Mouse (Mus musculus): Measurements from ENCODE around the gene Fahd1.

The Fahd1 gene

DNA sequence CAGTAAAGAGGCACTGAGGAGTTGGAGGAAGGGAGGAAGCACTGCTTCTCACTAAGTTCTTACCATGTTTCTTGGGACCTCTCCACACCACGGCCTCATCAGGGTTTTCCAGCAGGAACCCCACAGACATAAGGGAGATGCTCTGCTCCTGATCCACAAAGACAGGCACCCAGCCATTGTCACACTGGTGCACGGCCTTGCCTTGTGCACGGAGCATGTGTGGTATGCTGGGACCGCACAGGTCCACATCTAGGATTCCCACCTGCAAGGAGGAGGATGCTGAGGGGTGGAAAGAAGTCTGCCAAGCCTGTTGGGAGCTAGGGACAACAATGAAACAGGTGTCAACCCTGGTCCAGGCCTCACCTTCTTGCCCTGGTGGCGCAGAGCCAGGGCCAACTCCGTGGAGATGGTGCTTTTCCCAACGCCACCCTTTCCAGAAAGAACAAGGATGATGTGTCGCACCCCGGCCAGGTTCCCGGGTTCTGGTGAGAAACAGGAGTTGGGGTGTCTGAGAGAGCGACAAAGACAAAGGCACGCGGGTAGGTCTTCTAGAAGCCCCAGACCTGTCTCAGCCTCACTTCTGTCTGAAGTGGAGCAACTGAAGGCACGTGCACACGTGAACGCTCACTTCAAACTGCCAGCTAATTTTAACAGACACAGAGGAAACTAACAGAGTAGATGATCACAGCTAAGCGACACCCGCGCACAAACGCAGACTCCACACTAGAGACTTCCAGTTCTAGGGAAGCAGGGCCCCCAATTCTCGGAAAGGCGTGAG lies 35.4 kb upstream of the Fahd1 start:
- DNase-seq (ENCODE audit: low read depth, low spot score): no peak

- DNase-seq (ENCODE audit: low read depth, low spot score): no peak
These were observed 34.2 kb upstream of the Fahd1 start for GRCm38 (mm10) chr17:24884391-24884790.

DNA sequence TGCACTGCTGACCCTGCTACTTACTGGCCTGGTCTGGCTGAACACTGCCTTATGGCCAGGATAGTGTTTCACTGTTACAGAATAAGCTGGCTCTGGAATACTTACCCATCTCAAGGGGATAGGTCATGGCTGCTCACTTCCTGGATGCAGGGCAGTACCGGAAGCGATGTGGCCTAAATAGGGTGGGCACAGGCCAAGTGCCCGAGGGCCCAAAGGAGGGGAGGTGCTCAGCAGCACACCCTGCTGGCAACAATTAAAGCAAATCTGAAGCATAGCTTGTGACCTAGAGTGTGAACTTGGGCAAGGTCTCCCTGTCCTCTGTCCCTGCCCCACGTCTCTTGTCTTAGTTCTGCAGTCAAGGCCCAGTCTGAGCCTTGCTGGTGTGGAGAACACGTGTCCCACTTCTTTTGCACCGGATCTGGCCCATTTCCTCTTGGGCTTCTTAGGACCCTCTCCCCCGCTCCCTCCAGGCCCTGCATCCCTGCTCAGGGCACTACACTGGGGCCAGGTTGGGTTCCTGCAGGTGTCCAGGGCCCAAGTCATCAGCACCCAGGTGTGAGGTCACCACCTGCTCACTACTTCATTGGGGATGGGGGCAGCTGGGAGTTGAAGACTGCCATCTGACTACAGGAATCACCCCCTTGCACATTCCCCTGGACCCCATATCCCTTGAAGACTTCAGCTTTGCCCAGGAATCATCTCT lies 31.7 kb upstream of the Fahd1 start:
- peak; percentile 59 for DNase-seq (ENCODE audit: low read depth, low spot score)

GRCm38 (mm10) chr17:24878531-24878930 lies 28.4 kb upstream of the Fahd1 start:
- DNase-seq (ENCODE audit: low read depth, low spot score): no peak

DNA sequence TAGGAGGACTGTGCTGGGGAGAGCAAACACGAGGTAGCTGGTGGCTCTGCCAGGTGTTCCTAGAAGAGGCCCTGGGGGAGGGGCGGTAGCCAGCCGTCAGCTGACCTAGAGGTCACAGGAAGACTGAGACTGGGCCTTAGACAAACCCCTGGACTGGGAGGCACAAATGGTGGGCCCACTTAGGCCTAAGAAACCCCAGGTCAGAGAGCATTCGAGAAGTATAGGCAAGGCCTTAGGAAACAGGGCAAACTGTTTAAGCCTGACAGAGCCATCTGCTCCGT lies 27.9 kb upstream of the Fahd1 start:
- DNase-seq (ENCODE audit: low read depth, low spot score): no peak

- no peak for DNase-seq (ENCODE audit: low read depth, low spot score)
These were observed 27.4 kb upstream of the Fahd1 start for GRCm38 (mm10) chr17:24877336-24878116.

- DNase-seq (ENCODE audit: low read depth, low spot score): no peak
These were observed 24.8 kb upstream of the Fahd1 start for GRCm38 (mm10) chr17:24874989-24875388.

- no peak for DNase-seq (ENCODE audit: low read depth, low spot score)
These were observed 24.2 kb upstream of the Fahd1 start for GRCm38 (mm10) chr17:24874405-24874745.

DNA sequence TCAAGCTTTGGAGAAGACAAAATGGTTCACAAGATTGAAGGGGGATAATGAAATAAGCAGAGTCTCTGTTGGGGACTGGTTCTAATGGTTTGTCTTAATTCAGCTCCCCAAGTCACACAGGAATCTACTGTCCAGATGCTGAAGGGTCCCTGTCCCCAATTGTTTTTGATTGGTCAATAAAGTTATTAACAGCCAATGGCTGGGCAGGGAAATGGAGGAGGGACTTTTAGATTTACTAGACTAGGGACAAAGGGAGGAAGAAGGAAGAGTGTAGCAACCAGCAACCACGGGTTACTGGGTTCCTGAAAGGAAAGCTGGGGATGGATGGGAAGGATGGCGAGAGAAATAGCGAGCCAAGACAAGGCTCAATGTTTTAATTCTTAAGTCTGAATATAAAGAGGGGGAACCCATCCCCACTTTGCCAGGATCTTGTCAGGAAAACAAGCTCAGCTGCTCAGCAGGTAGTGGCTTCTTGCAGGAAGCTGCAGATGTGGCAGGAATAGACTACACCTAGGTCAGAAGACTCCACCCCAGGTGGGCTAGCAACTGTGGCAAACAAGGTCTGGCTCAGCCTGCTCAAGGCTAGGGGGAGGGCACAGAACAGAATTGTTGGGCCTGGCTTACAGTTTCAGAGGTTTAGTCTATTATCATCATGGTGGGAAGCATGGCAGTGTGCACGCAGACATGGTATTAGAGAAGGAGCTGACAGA lies 23.7 kb upstream of the Fahd1 start:
- no peak for DNase-seq (ENCODE audit: low read depth, low spot score)

- no peak for DNase-seq (ENCODE audit: low read depth, low spot score)
These were observed 17.8 kb upstream of the Fahd1 start for GRCm38 (mm10) chr17:24867914-24868313.

DNA sequence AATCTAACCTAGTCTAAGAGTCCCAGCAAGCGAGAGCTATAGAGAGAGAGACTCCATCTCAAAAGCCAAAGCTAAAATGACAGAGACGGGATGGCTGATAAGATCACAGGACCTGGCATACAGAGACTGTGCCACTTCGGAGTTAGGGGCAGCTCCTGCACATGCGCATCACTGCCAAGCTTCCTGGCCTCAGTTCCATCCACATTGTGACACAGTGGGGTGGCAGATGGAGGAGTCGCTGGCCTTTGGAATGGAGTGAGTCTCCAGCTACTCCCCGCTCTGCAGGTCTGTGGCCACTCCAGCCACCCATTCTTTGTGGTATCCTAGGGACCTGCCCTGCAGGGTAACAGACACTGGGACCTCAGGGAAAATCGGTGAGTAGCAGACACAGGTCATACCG lies 15.6 kb upstream of the Fahd1 start, which contains the start of gene Igfals:
Gene Igfals (plus strand): TSS at position 222 of the 400 bp plus-strand sequence.
- DNase-seq (ENCODE audit: low read depth, low spot score): no peak

- DNase-seq (ENCODE audit: low read depth, low spot score): no peak
These were observed 11.6 kb upstream of the Fahd1 start for GRCm38 (mm10) chr17:24861785-24862184.

- no peak for DNase-seq (ENCODE audit: low read depth, low spot score)
These were observed 9.9 kb upstream of the Fahd1 start for GRCm38 (mm10) chr17:24860076-24860475.

DNA sequence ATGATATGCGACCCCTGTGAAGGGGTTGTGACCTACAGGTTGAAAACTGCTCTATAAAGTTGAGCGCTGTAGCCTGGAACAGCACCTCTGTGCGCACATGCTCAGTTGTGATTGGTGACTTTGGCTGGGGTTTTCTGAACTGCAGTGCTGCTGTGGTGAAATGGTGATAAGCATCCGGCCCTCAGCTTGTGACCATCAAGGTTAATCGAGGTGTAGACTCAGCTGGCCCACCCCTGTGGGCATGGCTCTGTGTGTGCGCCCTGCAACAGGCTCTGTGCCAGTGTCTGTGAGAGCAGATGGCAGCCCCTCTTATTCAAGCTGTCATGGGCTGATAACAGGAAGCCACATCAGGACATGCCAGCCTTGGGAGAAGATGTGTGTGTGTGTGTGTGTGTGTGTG lies 8.8 kb upstream of the Fahd1 start:
- no peak for DNase-seq (ENCODE audit: low read depth, low spot score)

DNA sequence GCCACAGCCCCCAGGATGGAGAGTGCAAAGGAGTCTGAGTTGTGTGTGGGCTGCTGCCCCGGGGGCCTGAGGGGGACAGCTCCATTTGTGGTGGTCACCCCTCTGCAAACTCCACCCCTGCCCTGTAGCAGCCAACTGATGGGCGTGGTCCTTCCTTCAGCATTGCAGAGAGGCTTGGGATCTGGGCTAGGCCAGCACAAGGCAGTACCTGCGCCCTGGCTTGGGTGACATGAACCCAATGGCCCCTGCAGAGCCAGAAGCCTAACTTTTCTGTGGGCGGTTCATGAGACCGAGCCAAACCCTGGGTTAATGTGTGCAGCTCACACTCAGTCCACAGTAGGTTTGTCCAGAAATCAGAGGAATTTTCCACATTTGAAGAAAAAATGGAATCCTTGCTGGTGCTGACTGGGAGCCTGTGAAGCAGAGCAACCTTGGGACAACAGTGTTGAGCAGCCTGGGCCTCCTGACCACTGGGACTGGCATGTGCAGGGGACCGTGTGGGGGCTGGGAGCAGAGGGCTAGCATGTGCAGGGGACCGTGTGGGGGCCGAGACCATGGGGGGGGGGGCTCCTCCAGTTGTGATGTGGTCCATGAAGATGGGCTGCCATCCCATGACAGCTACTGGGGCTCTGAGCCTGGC lies 7.8 kb upstream of the Fahd1 start:
- DNase-seq (ENCODE audit: low read depth, low spot score): no peak

DNA sequence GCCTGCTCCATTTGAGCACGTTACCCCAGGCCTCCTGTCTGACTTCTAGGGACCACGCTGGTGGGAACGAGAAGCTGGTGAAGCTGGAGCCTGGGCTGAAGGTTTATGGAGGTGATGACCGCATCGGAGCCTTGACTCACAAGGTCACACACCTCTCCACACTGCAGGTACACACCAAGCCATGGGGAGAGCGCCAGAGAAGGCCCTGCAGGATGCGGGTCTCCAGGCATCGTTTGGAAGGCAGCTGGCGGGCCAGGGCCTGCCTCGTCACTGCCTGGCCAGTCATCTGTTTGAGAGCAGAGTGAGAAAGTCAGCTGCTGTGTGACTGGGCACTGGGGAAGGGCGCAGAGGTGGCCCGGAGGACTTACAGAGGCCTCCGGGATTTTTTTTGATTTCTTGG lies 6.4 kb upstream of the Fahd1 start:
- DNase-seq (ENCODE audit: low read depth, low spot score): no peak

DNA sequence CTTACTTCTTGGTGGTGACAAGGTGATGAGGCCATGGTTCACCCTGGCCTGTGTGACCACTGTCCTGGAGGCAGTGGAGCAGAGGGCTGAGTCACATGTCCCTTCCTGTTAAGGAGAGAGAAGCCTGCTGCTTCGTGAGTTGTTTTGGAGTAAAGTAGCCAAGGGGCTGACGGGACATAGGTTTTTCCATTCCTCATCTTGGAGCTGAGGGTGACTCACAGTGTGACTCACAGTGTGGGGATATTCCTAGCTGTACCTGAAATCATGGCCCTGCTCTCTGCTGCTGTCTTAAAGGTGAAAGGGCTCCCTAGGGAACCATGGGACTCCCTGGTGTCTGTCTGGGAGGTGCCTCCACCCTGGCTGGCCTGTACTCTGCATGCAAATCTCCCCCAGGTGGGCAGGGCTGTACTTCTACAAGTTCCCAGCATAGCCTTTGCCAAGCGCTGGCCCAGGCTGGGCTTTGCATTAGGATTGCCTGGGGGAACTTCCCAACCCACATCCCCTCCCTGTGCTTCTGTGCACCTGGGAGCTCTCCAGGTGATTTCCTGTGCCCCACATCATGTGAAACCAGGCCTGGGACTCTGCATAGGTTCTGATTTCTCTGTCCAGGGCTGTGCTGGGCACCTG lies 5.8 kb upstream of the Fahd1 start:
- DNase-seq (ENCODE audit: low read depth, low spot score): no peak

GRCm38 (mm10) chr17:24851381-24852125 lies 1.4 kb upstream of the Fahd1 start:
- DNase-seq (ENCODE audit: low read depth, low spot score): peak; percentile 13

GRCm38 (mm10) chr17:24850773-24851127 lies 586 bp upstream of the Fahd1 start:
- no peak for DNase-seq (ENCODE audit: low read depth, low spot score)

GRCm38 (mm10) chr17:24849733-24850064 lies 465 bp downstream of the Fahd1 start:
- DNase-seq (ENCODE audit: low read depth, low spot score): no peak

DNA sequence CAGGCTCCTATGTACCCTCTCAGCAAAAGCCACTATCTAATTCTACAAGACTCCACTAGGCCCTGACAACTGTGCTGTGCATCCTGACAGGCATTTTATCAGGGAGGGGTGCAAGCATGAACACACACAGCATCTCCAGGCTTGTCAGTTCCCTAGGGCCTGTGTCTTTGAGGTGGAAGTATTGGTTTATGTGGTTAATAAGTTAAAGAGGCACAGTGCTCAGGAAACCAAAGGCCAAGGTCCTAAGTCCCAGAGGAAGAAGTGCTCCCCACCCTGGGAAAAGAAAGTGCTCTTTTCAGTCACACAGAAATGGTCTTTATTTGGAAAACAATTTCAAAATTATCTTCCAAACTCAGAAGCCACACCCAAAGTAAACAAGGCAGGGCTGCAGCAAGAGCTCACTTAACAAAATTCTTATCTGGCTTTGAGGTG lies 1.5 kb downstream of the Fahd1 start:
- no peak for DNase-seq (ENCODE audit: low read depth, low spot score)

Measured in A20 (cell line).